Mouse (Mus musculus) megakaryocyte, embryonic 14.5 days (primary cell): ENCODE measurements around the gene Sfpq. TPM values are rescaled to one million over a fixed set of nuclear protein-coding genes. Genes with fewer than 3 reads are reported as not detected.
A peak's percentile ranks its signal among the peaks of the same experiment; 100 is the strongest.
"Not testable (repeated sequence)": the region's sequence is repeated elsewhere in the genome, so short reads cannot be mapped to it uniquely, and the experiment has no call there.

Experiments used
- H3K27me3 ChIP-seq: replicated peaks from 2 replicates; pipeline ENCODE3; 2012; ENCODE audit warnings: inconsistent platforms
- H3K36me3 ChIP-seq: replicated peaks from 2 replicates; pipeline ENCODE3; 2012; ENCODE audit warnings: low read length, inconsistent platforms, mixed read lengths
- H3K4me1 ChIP-seq: 2 replicates; pipeline ENCODE4 v1.6.1; 2012; ENCODE audit warnings: inconsistent platforms
- H3K4me3 ChIP-seq: replicated peaks from 2 replicates; pipeline ENCODE3; 2012; ENCODE audit warnings: moderate library complexity, mild to moderate bottlenecking, inconsistent platforms
- H3K9me3 ChIP-seq: 2 replicates; pipeline ENCODE4 v1.6.1; 2012; ENCODE audit warnings: inconsistent platforms
- FLI1 ChIP-seq: IDR thresholded peaks from 2 replicates; pipeline ENCODE4 v1.6.1; 2012; ENCODE audit warnings: low read length, inconsistent platforms, mixed read lengths
- GATA1 ChIP-seq: IDR thresholded peaks from 3 replicates; pipeline ENCODE4 v1.6.1; 2012; ENCODE audit warnings: mixed read lengths, low read length, inconsistent platforms, borderline replicate concordance
- polyA plus RNA-seq: library from polyadenylated mRNA; stranded (reverse); fragments of >175 nt; gene quantifications from 2 replicates; pipeline ENCODE4 v1.2.3, GENCODE M21; 2012; ENCODE audit warnings: low replicate concordance; ENCODE audit not compliant: insufficient read depth

Sfpq gene
- polyA plus RNA-seq, 1 experiment, result 139 TPM

DNA sequence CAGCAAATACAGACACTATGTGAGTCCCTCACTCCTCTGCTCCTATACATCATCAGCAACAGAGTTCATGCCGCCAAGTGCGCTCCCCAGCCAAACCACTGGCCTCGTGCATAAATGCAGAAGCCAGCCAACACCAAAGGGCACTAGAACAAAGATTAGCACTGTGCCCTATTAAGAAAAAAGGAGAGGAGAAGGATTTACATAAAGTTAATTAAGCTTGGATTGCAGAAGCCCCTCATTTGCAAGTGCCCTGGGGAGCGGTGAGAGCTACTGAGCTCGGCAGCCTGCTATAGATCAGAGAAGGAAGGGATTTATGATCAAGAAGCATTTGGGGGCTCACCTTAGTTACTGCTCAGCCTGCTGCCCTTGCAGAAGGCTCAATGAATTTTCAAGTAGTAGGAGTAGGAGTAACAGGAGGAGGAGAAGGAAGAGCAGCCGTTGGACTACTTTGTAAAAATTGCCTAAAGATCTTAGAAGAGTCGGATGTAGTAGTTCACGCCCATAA, 20.5 kb upstream of the Sfpq start:
- Histone ChIP-seq H3K27me3 (peaks cover 21% of the 10 kb centered on the region), H3K4me1 (peaks cover 24% of the 10 kb centered on the region), H3K9me3 (no peaks in the 10 kb centered on the region), H3K36me3 (no peaks in the 10 kb centered on the region), H3K4me3 (no peak overlapping the region)
- TF ChIP-seq FLI1, result no peak
- no peak for TF ChIP-seq GATA1

GRCm38 (mm10) chr4:127004384-127004783, 16.7 kb upstream of the Sfpq start:
- Histone ChIP-seq H3K27me3 (peaks cover 17% of the 10 kb centered on the region), H3K4me3 (no peak overlapping the region), H3K9me3 (no peaks in the 10 kb centered on the region), H3K36me3 (no peaks in the 10 kb centered on the region), H3K4me1 (peaks cover 15% of the 10 kb centered on the region)
- TF ChIP-seq GATA1 (no peak), FLI1 (no peak)

DNA sequence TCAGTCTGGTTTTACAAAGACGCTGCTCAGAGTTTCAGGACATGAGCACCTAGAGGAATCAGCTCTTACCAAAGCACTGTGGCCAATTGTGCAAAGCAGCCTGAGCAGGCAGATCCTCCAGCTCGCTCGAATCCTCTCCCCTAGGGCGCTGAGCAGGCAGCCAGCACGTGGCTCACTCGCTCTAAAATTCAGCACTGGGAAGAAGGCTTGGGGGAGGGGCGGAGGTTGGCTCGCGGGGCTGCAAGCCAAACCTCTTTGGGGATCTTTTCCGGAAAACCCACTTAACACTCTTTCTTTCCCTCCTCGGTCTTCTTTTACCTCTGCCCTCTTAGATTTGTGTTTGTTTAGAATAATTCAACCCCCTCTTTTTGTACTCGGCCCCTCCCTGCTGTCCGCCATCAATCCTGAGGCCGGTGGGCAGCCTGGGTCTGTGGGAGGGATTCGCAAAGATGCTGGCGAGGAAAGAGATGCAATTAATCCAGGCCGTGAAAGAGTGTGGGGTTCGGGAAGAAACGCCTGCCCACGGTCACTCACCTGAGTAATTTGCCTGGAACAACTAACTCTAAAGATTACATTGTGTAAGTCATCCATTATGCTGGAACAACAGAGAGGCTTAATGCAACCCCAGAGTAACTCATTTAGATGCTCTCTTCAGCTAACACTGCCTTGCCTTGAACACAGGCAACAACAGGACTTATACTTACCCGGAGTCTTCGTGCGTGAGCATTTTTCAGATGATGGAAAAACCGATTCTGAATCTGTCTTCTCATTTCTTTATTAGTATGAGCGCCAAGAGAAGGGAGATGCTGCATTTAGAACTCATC, 15.8 kb upstream of the Sfpq start:
- Histone ChIP-seq H3K4me1 (peaks cover 13% of the 10 kb centered on the region), H3K36me3 (no peaks in the 10 kb centered on the region), H3K9me3 (no peaks in the 10 kb centered on the region), H3K27me3 (peaks cover 14% of the 10 kb centered on the region), H3K4me3 (peak overlapping the region; percentile 71)
- TF ChIP-seq GATA1 (no peak), FLI1 (no peak)

GRCm38 (mm10) chr4:127015294-127015993, 5.7 kb upstream of the Sfpq start:
- not testable (repeated sequence) for H3K36me3 ChIP-seq, H3K4me3 ChIP-seq, H3K9me3 ChIP-seq, H3K27me3 ChIP-seq
- H3K4me1 ChIP-seq, result peaks cover 15% of the 10 kb centered on the region

GRCm38 (mm10) chr4:127016366-127016765, 4.8 kb upstream of the Sfpq start:
- peaks cover 15% of the 10 kb centered on the region for H3K4me1 ChIP-seq
- H3K27me3 ChIP-seq, result no peaks in the 10 kb centered on the region
- H3K4me3 ChIP-seq, result no peak overlapping the region
- no peaks in the 10 kb centered on the region for H3K36me3 ChIP-seq
- TF ChIP-seq GATA1, result no peak
- TF ChIP-seq FLI1, result no peak
- H3K9me3 ChIP-seq, result no peaks in the 10 kb centered on the region

GRCm38 (mm10) chr4:127020411-127021150, 543 bp upstream of the Sfpq start:
- H3K9me3 ChIP-seq, result no peaks in the 10 kb centered on the region
- H3K4me3 ChIP-seq, result peak overlapping the region; percentile 99
- peaks cover 33% of the 10 kb centered on the region for H3K36me3 ChIP-seq
- no peaks in the 10 kb centered on the region for H3K27me3 ChIP-seq
- peaks cover 28% of the 10 kb centered on the region for H3K4me1 ChIP-seq
- TF ChIP-seq FLI1, result no peak
- TF ChIP-seq GATA1, result no peak

GRCm38 (mm10) chr4:127021989-127022626, 984 bp downstream of the Sfpq start:
- Histone ChIP-seq H3K27me3 (no peaks in the 10 kb centered on the region), H3K4me3 (peak overlapping the region; percentile 99), H3K36me3 (peaks cover 48% of the 10 kb centered on the region), H3K9me3 (no peaks in the 10 kb centered on the region), H3K4me1 (peaks cover 33% of the 10 kb centered on the region)
- TF ChIP-seq GATA1 (no peak), FLI1 (peak; percentile 55; the same call in 1 of the 2 replicates)

DNA sequence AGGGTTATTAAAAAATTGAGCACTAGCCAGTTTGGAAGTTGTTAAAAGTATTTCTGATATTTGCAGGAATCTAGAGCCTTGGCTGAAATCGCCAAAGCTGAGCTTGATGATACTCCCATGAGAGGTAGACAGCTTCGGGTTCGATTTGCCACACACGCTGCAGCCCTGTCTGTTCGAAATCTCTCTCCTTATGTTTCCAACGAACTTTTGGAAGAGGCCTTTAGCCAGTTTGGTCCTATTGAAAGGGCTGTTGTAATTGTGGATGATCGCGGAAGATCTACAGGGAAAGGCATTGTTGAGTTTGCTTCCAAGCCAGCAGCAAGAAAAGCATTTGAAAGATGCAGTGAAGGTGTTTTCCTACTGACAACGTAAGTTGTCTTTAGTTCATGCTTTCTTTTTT, 2.1 kb downstream of the Sfpq start:
- no peak for TF ChIP-seq FLI1
- no peak for TF ChIP-seq GATA1
- Histone ChIP-seq H3K36me3 (peaks cover 59% of the 10 kb centered on the region), H3K4me3 (peak overlapping the region; percentile 99), H3K27me3 (no peaks in the 10 kb centered on the region), H3K9me3 (no peaks in the 10 kb centered on the region), H3K4me1 (peaks cover 38% of the 10 kb centered on the region)

DNA sequence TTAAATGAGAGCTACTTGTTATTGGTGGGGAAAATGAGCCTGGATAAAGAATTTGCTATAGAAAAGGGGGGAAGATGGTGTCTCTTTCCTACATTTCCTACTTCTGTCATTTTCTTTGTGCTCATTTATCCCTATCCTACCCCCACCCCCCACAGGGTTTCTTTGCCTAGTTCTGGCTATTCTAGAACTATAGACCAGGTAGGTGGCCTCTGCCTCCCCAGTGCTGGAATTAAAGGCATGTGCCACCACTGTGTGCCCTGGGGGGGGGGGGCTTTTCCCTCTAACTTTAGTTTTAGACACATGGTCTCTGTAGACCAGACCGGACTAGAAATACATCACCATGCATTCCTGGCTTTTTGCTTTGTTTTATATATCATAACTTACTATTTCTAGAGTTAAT, 3.1 kb downstream of the Sfpq start:
- peaks cover 44% of the 10 kb centered on the region for H3K4me1 ChIP-seq
- H3K9me3 ChIP-seq, result no peaks in the 10 kb centered on the region
- H3K36me3 ChIP-seq, result peaks cover 69% of the 10 kb centered on the region
- H3K4me3 ChIP-seq, result peak overlapping the region; percentile 99
- H3K27me3 ChIP-seq, result no peaks in the 10 kb centered on the region
- TF ChIP-seq GATA1 (no peak), FLI1 (no peak)
